Mouse (Mus musculus): ENCODE results near the gene Oprm1. TPM values are rescaled to one million over a fixed set of nuclear protein-coding genes. Genes with fewer than 3 reads are reported as not detected.
A peak's percentile ranks its signal among the peaks of the same experiment; 100 is the strongest.
"Not testable (repeated sequence)": the region's sequence is repeated elsewhere in the genome, so short reads cannot be mapped to it uniquely, and the experiment has no call there.

The Oprm1 gene
- polyA plus RNA-seq (2017; shearing (Covaris generic)), result 1 to 10 TPM; 1.1 to 2.0 TPM

DNA sequence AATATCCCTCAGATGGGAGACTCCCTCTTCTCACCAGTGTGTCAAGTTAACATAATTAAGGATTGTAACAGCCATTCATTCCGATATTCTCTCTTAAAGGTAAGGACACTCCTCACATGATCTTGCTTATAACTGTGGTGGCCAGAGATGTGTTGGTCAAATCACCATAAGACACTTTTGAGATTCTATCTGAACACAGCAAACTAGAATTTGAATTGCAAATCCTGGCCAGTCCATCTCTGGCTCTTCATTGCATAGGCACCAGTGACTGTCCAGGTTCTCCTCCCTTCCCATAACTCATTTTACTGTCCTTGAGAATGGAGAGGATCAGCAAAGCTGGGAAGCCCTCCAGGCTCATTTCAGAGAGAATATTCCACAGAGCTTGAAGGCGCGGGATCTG lies at the start of gene Oprm1:
TSS of gene Oprm1 (plus strand) at position 301 of the 400 bp plus-strand sequence.
- ATAC-seq, result no peak

DNA sequence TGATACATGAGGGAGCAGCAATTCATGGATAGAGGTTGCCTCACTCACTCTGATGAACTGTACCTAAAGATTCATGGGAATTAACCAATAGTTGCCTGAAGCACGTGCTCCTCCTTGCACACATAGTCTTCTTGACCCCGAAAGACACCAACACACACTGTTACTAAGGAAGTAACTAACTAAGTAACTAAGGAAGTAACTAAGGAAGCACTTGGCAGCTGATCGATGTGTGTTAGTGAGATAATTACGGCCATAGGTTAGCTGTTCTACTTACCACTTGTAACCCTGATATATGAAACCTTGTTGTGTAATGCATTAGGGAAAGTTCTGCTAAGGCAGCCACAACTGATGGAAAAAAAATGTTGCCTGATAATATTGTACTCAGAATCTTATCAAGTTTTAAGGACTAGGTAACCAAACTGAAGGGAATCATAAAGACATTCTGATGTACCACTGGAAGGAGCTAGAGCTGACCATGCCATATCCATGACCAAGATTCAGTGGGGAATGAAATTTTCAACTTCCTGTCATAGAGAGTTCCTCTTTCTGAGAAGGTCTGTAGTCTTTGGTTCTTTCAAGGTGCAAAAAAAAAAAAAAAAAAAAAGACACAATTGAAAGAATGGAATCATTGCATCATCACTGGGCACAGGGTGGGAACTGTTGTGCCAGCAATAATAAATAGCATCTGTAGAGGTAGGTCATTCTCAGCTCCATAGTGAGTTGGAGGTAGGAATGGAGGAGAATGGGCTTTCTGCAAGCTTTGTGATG lies 40.9 kb upstream of the Oprm1 start:
- no peak for ATAC-seq

DNA sequence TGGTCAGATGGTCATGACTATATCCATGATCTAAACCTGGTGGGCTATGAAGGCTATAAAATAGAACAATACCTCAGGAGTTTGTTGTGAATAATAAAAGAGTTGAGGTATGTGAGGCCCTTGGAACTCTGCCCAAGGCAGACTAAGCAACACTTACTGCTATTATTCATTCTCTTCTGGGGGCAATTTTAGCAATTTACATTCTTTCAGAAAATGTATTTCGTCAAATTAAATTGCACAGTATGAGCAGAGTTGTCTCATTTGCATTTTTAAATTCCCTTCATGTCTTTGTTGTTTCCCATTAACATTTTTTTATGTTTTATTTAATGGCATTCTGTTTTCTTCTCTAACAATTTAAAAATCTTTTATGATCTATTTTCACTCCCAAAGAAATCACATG lies 34.5 kb upstream of the Oprm1 start:
- no peak for ATAC-seq

DNA sequence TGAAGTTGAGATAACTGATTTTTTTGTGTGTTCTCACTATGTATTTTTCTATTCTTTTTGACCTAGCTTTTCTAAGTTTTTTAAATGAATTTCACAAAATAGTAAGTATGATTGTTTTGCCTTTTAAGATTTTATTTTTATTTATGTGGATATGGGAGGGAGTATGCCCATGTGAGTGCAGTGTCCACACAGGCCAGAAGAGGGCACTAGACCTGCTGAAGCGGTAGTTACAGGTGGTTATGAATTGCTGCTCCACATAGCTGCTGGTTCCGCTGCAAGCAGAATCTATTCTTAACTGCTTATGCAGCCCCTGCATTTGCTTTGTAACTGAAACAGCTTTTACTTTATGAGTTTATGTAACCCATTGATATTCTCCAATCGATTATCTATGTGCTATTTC lies 29.8 kb upstream of the Oprm1 start:
- no peak for ATAC-seq

DNA sequence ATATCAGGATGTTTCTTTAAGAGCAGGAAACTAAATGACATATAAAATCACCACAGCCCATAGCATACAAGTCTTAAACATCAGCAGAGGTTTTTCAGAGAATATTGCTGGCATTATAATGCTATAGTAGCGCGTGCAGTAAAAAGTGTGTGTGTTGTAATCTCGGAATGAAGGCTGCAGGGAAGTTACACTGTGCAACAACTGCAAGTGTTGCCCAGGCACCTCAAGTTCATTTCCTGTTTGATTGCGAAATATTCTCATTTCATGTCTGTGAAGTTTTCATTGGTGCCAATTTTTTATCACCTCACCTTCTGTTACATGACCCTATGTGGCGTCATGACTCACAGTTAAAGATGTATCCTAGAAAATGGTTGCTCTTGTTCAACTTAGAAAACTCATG lies 4.9 kb upstream of the Oprm1 start:
- no peak for ATAC-seq

DNA sequence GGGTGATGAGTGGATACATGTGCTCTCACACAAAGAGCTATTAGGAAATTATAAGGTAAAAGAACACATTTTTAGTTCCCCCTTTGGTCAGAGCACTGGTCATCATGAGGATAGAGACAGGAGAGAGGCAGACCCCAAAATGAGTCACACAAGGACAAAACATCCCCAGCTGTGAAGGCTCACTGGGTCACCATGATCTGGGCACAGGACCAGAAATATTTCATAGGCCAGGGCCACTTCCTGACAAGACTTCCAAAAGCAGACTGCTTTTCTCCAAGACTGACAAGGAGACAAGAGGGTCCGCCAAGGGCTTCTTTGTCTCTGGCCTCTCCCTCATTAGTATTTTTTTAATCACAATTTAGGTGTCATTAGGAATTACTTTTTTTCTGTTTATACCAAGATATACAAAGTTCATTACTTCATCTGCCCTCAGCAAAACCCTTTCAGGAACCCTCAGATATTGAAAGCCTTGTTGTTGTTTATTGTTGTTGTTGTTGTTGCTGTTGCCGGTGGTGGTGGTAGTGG lies 3.0 kb downstream of the Oprm1 start, which contains the start of gene Gm10945:
TSS of gene Gm10945 (minus strand) at position 475 of the 525 bp plus-strand sequence.
- ATAC-seq, result no peak

DNA sequence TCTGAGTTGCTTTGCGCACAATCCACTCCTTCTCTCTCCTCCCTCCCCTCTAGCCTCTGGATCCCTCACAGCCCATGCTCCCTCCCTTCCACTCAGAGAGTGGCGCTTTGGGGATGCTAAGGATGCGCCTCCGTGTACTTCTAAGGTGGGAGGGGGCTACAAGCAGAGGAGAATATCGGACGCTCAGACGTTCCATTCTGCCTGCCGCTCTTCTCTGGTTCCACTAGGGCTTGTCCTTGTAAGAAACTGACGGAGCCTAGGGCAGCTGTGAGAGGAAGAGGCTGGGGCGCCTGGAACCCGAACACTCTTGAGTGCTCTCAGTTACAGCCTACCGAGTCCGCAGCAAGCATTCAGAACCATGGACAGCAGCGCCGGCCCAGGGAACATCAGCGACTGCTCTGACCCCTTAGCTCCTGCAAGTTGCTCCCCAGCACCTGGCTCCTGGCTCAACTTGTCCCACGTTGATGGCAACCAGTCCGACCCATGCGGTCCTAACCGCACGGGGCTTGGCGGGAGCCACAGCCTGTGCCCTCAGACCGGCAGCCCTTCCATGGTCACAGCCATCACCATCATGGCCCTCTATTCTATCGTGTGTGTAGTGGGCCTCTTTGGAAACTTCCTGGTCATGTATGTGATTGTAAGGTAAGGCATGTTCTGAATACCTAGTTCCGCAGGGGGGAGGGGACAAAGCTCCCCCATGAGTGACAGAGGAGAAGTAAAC lies 30.4 kb downstream of the Oprm1 start:
- no peak for ATAC-seq

DNA sequence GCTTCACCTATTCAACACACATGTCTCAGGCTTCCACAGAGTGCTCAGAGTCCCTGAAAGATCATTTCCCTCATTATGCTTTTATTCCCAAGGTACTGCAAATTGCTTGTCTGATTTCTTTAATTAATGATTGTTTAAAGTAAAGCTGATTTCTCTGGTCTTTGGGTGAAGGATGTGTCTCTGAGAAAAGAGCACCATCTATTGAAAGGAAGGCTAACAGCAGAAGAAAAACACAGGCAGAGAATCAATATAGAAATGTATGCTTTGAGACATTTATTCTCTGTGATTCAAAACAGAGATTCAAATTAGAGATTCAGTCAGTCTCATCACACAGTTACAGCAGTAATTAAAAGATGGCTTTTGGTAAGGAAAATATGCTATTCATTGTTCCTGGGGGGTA lies 31.9 kb downstream of the Oprm1 start:
- no peak for ATAC-seq

DNA sequence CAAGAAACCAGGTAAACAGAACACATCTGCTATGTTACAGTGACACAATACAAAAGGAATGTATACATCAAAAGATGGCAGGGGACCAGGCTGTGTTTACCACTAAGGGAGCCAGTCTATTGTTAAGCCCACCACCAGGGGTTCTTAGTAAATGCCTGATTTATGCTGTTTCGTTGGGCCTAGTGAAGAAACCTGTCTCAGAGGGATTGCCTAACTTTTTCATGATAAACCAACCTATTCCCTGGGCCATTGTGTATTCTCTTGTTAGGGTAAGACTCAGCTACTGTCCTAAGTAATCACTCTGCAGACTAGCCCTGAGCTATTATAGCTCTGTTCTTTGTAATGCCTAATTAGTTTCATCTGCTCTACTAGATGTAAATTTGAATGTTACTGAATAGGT lies 62.3 kb downstream of the Oprm1 start:
- ATAC-seq, result no peak

DNA sequence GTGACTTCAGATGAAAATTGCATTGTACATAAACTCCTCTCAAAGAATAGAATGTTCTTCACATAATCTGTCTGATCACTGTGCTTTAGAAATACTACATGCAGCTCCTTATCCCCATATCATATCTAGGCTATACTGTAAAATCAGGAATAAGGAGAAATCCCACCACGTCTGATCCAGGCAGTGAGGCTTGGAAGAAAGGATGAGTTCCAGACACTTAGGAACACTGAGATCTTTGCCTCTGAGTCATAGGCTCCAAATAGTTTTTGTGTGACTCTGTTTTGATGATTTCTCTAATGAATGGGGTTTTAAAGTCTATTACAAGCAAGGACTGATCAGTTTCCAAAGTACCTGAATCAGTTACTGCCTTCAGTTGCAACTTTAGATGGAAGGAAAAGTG lies 83.9 kb downstream of the Oprm1 start:
- ATAC-seq, result no peak

DNA sequence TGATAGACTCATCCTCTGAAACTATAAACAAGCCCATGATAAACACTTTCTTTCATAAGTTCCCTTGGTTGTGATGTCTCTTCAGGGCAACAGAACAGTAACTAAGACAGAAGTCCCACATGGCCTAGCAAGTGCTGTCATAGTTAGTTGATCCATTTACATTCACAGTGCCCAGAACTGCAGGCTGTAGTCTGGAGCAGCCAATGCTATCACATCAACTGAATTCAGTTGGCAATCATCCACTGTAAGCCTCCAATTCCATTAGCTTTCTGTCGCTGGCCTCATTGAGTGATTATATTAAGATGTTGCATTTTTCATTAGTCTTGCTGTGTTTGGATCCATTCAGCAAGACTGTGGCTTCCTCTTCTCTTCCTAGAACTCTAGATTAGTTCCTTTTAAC lies 88.0 kb downstream of the Oprm1 start:
- ATAC-seq, result no peak

DNA sequence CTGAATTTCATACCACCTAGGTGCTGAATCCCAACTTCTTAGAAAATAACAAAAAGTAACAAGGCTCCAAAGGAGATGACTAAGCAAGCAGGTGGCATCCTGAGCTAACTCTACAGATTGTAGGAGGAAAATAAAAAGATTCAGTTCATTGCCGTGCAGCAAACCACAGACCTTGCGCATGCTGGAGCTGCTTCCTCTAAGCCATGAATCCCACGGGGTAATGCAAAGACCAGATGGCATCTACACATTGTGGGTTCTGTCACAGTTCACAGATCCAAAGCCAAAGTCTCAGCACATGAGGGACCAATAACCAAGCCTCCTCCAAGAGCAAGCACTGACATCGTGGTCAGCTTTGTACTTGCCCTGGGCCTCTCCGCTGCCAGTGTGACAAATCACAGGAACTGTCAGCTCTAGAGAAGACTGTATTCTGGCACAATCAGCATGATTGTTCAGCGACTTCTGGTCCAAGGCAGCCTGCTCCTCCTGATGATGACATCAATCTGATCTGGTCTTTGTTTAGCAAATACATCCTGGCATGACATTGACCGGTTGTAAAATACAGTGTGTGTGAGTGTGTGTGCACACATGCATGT lies 90.0 kb downstream of the Oprm1 start:
- ATAC-seq, result no peak

DNA sequence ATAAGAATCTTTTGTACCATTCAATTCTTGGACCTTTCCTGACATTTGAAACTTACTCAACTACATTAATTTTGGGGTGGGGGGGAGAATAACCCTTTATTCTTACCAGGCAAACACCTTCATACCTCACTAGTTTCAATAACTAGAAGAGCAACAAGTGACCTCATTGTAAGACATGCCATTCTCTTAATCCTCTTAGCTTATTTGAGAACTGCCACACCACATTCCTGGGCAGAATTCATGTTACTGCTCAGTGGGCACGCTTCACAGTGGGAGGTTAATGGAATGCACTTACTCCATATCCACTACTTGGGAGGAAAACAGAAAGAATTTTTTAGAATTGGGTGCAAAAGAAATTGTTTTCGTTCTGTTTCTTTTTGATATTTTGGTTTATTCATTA lies 90.5 kb downstream of the Oprm1 start:
- ATAC-seq, result no peak

DNA sequence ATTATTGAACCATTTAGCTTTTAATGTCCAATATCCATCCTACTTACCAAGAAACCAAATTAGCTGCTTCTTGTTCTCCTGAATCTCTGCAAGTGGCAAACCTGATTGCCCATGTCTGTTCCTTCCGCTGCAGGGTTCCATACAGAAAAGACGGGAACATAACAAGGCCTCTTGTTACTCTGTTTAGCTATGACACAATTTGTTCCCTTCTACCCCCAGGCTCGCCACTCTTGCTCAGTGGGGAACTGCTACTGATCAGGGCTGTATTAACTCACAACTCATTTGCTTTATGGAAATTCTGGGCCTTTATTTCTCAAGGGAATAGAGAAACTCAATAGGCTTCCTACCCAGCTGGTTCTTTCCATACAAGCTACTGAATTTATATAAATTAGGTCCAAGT lies 97.5 kb downstream of the Oprm1 start:
- no peak for ATAC-seq

DNA sequence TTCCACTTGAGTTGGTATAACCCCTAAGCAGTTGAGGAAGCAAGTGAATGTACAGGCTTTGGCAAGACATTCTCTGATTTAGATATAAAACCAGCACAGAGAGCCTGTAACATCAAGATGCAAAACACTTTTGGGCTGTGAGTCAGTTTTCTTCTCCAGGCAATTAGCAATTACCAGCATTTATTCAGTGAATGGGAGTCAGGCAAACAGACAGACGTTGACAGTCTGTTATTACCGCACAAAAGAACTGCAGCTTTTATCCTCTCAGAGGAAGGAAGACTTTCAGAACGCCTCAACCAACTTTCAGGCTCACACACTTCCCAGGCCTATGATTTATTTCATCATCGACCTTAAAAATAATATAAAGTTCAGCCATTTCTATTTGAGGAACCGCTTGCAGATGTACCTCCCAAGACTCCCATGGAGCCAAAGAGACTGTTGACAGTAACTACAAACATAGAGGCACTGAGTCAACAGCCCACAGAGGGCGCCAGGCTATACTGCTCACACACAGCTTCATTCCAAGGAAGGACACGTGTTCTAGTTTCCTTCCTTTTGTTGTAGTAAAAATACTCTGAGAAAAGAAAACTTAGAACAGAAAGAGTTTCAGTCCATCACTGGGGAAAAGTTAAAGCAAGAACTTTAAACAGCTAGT lies 113.2 kb downstream of the Oprm1 start:
- no peak for ATAC-seq

DNA sequence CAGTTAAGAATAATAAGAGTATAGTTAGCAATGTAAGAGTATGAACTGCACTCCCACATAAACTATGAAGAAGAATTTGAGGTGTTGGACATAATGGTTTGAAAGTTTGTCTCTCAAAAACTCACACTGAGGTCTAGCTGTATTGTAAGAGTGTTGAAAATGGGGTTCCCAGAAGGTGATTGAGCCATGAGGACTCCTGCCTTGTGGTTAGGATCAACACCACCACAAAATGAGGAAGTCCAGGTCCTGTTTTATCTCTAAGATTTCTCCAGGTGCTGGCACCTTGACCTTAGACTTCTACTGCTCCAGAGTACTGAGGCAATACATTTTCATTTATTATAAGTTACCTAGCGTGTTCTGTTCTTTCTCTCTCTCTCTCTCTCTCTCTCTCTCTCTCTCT lies 115.6 kb downstream of the Oprm1 start:
- no peak for ATAC-seq

DNA sequence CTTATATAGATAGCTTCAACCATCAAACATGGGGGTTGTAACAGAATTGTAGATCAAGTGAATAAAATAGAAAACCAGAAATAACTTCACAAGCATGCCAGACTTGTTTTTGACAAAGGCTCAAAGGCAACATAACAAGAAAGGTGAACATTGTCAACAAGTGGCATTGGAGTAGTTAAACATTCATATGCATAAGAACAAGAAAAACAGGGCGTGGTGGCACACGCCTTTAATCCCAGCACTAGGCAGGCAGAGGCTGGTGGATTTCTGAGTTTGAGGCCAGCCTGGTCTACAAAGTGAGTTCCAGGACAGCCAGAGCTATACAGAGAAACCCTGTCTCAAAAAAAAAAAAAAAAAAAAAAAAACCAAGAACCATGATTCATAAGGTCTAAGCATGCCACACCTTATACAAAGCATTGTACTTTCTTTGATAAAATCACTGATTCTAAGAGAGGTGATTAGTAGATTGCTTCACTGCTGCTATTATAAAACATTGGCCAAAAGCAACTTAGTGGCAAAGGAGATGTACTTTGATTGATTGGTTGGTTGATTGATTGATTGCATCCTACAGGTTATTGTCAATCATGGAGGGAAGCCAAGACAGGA lies 120.1 kb downstream of the Oprm1 start:
- no peak for ATAC-seq

DNA sequence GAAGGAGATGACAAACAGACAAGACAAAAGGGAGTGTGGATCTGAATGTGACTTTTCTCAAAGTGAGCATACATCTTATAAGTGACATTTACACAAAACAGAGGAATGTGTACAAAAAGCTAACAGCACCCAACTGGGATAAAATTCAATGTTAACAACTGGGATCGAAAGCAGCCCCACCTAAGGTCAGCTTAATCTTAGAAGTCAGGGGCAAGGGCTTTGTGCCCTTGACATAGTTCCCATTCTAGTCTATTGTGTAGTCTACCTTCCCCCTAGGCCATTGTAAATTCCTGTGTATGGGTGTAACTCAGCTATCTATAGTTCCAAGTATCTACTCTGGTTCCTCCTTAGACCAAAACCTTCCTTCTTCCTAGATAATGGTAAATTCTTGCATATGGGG lies 123.7 kb downstream of the Oprm1 start:
- ATAC-seq, result not testable (repeated sequence)

DNA sequence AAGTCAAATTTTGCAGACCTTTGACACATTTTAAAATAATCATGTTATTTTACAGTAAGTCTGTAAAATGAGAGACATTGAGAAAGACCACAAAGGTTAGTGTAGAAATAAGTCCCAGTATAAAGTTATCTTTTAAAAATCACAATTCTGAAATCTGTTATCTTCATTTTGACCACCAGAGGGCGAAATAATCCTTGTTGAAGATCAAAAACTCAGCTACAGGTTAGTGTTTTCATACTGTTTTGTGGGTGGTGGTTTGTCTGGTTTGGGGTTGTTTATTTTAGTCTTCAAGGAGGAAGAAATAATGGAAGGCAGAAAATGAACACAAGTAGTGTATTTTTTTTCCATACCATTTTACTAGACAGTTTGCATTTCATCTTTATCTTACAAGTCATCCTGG lies 127.2 kb downstream of the Oprm1 start:
- peak; percentile 66 for ATAC-seq

DNA sequence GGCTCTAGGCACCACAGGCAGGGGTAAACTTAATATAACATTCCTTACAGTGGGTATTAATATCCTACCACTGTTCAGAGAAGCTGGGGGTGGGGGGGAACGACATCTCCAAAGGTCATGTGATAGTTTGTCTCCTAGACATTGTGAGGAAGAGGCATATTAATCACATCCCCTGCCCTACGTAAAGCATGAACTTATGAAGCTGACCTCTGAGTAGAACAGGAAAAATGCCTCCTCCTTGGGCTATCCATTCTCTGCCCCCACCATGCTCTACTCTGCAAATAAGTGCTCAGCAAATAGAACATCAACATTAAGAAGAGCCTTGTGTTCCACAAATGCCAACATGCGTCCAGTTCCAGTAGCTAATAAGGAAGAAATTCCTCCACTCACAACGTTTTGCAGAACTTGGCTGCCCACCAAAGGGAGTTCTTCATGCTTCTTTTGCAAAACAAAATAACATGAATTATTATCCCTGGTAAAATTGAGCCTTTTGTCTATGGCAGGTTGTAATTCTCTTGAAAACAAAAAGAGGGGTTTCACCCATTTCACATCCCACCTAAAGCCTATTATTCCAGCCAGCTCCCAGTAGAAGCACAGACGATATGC lies 131.4 kb downstream of the Oprm1 start:
- no peak for ATAC-seq

DNA sequence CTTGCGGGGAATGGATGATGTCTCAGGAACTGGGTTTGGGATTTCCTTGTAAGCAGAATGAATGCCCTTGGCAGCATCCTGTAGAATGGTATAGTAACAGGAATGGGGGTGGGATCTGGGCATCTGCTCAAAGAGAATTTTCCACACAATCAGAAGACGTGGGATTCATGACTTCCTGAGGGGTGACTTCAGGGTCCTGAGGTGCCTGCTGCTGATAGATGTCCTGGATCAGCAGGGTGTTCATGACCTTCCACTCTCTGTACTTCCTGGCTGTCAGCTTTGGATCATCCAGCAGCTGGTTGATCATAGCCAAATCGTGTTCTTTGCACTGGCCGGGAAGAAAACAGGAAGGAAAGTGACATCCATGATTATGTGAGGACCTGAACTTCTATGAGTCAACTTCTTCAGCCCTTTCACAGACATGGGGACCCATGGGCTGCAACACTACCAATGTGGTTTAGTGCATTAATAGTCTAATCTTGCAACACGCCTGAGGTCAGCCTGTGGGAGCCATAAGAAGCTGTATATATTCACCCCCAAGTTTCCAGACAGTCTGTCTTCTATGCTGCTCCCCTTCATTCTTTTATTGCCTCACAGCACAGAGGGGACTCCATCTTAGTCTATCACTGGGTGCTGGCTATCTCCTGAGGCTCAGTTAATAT lies 132.2 kb downstream of the Oprm1 start:
- ATAC-seq, result no peak

DNA sequence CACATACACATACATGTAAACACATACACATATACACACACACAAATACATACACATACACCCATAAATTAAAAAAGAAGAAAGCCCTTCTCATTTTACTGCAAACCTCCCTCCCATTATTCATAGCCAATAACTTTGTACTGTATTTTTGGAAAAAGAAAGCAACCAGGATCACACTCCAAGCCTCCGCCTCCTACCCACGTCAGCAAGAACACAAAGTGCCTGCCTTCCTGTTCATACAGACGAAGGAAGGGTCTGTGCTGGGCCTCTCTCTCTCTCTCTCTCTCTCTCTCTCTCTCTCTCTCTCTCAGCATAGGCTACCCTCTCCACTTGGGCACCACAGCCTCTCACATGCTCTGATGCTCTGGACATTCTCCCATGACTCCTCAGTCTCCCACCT lies 137.5 kb downstream of the Oprm1 start:
- ATAC-seq, result no peak
